Mouse (Mus musculus) spleen, adult 12 weeks (tissue): ENCODE data around the gene Ddx42.
"Not testable (repeated sequence)": the region's sequence is repeated elsewhere in the genome, so short reads cannot be mapped to it uniquely, and the experiment has no call there.

Source experiments
- DNase-seq: peaks from one replicate; pipeline ENCODE4 v3.0.0; 2022; ENCODE audit warnings: low spot score

The Ddx42 gene

DNA sequence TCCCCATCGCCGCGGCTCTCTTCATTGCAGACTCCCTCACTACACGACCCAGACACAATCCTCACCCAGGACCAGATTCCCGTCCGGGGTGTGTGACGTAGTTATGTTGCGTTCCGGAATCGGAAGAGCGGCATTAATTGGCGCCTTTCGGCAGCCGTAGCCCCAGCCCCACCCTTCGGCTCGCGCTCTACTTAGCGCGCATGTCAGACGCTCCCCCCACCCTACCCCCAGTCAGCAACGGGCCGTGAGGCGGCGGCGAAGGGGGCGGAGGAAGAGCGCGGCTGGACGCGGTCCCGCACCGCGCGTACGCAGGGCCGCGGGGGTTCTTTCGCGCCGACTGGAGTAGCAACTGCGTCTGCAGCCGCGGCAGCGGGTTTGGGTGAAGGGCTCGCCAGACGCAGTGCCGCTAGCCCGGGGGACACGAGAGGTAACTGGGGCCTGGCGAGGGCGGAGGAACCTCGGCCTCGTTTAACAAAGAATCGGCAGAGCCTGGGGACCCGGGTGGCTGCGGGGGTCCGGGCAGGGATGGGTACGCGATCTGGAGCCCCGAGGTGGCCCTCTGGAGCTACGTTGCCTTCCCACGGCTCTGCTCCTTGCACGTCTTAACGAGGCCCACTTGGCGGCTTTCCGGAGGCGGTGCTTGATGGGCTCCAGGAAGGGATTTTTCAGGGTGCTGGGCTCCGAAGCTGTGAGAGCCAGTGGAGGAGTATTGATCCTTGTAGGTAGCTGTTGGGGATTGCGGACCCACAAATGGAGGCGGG lies at the start of gene Ddx42:
Gene Ddx42, plus strand, starts transcription at position 197 of the 761 bp plus-strand sequence.
- DNase-seq: peak; percentile 84

DNA sequence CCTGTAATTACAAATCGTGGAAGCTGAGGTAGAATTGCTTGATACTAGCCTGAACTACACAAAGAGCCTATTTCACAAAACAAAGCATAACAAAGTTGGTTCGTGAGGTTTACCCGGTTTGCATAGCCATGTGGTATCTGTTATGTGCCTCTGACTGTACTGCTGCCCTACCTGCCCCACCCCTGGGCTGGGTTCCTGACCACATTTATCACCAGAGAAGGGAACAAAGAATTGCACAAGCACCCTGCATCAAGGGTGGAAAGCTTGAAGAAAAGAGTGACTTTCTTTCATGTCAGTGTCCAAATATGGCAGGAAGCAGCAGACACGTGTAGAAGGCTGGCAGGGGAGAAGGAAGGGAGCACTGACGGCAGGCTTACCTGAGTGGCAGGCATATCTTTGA lies 49.3 kb upstream of the Ddx42 start:
- peak; percentile 30 for DNase-seq

DNA sequence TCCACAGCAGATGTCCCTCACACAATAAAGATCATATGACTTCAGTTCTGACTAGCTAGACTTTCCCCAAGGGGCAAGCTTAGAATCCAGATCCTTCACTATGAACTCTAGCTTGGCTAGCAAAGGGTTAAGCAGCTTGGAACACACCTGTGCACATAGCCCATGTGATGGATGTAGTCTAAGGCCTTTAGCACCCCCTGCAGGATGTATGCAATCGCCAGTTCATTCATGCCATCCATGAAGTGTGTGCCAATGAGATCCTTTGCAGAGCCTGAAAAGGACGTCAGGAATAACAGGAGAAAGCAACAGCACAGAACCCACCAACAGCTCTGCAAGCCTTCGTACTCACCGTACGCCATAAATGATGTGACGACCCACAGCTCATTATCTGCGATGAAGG lies 45.9 kb upstream of the Ddx42 start:
- no peak for DNase-seq

DNA sequence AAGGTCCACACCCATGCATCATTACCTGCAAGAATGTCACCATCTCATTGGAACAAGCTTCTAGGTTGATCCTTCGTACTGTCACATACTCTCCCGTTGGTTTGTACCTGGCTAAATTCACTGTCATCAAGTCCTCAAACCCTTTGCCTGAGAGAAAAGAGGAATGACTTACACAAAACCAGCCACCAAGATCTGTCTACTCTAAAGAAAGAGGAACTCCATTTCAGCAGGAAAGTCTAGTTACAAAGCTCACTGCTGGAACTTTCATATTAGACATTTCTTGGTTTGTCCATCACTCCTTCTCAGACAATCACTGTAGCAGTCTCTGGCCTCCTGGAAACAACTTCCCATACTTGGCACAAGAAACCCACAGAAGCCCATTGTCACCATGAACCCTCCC lies 43.5 kb upstream of the Ddx42 start:
- no peak for DNase-seq

DNA sequence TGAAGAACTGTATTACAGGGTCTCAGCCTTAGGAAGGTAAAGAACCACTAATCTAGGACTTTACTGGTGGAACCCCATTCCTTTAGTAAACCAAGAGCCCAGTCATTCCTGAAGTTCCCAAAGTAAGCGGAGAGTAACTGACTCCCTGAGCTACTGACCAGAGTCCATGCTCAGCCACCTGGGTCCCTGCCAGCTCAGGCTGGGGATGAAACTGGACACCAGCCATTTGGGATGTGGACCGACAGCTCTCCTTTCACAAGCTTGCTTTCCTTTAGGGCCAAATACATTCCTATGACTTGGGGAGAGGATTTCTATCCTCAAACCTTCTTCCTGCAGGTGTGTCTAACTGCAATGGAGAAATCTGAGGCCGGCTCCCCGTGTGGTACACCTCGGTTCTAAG lies 42.4 kb upstream of the Ddx42 start:
- DNase-seq: no peak

DNA sequence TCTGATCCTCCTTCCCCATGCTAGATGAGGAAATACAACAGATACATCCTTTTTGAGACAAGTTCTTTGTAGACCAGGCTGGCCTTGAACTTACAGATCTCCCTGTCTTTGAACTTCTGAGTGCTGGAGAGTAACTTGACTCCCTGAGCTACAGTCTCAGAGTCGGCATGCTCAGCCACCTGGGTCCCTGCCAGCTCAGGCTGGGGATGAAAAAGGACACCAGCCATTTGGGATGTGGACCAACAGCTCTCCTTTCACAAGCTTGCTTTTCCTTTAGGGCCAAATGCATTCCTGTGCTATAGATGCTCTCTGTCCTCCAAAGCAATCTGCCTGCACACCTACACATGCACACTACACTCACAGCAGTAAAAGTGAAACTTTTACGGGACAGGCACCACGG lies 41.6 kb upstream of the Ddx42 start:
- DNase-seq: no peak

DNA sequence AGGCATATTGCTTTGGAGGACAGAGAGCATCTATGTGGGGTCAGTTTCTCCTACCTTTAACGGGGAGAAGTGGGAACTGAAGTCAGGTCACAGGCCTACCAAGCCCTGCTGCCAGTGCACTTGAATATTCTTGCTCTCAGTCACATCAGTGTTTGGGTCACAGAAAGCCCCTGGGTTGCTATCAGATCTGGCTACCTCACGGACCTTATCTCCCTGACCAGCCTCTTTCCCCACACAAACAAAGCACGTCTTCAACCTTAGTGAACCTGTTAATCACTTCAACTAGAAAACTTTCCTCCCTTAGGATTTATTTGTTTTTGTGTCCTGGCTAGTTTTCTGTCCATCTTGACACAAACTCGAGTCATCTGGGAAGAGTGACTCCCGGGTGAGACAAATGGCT lies 40.4 kb upstream of the Ddx42 start:
- no peak for DNase-seq

DNA sequence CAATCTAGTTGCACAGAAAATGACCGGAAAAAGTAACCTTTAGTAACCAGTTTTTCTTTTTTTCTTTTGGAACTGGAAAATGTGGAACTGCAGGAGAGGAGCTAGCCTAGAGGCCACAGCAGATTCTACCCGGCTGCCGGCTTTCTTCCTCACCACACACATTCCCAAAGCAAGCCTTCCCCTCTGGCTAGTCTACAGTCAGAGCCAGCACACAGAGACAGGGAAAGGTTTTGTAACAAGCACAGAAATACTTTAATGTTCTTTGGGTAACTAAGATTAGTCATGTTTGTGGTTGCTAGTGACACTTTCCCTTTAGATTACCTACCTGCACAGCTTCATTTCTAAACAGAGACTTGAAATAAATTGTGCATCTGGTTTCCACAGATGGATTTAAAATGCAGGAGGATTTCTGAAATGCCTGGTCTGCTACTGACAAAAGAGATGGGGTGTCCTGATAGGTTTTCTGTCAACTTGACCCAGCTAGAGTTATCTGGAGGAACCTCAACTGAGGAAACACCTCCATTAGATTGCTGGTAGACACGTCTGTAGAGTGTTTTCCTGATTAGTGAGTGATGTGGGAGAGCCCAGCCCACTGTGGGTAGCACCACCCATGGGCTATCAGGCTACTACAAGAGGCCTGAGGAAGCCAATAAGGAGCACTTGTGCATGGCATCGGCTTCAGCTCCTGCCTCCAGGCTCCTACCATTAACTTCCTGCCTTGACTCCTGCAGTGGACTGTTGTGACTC lies 38.5 kb upstream of the Ddx42 start:
- no peak for DNase-seq

DNA sequence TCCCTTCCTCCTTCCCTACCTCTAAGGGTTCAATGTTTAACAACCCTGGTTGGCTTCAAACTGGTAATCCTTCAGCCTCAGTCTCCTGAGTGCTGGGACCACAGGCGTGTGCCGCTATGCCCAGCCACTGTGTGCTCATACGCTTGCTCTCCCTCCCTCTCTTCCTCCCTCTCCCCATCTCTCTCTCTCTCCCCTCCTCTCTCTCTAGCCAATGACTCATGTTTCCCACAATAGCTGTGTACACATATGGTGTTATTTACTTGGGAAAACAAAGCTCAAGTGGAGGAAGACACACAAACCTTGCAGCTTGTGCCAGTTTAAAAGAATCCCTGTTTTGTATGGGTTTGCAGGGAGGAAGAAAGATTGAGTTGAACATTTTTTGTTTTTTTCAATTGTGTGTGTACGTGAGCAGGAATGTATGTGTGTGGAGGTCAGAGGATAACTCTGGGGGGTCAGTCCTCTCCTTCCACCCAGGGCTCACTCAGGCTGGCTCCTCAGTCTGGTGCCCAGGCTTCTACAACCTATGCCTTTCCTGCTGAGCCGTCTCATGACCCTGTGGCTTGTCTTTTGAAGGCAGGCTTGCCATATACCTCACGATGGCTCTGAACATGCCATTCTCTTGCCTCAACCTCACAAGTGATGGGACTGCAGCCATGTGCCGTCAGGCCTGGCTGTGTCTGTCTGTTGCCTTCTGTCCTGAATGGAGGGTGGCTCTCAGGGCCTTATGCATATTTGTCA lies 36.8 kb upstream of the Ddx42 start:
- no peak for DNase-seq

DNA sequence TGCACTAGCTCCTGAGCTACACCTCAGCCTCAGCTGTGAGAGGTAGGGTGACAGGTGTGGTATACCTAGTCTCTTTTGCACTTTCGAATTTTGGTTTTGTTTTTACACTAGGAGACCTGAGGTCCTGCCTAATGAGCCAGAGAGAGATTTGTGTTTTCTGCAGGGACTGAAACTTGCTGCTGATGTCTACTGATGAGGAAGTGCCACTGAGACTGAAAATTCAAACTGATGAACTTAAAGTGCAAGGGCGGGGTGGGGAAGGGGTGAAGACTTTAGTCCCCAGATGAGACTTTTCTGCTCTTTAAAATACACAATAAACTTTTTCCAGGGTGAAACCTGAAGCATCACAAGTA lies 36.3 kb upstream of the Ddx42 start:
- no peak for DNase-seq

DNA sequence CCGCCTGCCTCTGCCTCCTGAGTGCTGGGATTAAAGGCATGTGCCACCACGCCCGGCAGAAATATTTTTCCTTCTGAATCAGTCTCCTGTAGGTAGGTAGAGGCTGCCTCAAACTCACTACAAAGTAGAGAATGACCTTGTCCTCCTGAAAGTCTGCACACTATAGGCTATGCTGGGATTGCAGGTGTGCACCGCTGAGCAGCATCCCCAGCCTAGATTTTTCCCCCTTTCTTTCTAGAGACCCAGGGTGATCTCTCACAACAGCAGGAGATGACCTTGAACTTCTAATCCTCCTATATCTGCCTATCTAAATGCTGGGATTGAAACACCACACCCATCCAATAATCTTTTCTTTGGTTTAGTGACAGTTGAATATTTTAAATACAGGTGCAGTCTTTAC lies 29.4 kb upstream of the Ddx42 start:
- DNase-seq: no peak

DNA sequence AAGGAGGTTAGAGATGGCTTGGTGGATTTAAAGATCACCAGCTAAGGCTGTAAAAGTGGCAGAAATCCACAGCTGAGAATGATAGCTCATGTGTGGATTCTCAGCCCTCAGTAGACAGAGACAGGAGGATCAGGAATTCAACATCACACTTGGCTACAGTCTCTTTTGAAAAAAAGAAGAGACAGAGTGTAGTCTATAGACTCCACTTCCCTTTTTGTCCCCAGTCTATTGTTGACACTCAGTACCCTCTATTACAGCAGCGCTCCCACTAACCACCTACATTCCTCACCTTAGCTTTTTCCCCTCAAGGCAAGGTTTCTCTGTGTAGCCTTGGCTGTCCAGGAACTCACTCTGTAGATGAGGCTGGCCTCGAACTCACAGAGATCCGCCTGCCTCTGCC lies 25.0 kb upstream of the Ddx42 start:
- DNase-seq: no peak

DNA sequence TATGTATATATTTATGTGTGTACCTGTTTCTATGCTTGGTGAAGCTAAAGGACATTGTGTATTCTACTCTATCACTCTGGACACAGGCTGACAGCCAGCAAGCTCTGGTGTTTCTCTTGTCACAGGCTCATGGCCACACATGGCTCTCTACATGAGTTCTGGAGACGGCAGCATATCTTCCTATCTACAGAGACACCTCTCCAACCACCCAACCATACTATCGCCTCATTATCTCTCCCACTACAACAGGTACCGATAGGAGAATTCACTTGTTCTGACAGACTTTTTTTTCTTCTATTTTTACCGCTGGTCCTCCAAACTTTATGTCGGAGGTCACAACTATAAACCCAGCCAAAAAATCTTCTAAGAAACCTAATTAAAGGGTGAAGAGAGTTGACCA lies 24.5 kb upstream of the Ddx42 start:
- DNase-seq: no peak

DNA sequence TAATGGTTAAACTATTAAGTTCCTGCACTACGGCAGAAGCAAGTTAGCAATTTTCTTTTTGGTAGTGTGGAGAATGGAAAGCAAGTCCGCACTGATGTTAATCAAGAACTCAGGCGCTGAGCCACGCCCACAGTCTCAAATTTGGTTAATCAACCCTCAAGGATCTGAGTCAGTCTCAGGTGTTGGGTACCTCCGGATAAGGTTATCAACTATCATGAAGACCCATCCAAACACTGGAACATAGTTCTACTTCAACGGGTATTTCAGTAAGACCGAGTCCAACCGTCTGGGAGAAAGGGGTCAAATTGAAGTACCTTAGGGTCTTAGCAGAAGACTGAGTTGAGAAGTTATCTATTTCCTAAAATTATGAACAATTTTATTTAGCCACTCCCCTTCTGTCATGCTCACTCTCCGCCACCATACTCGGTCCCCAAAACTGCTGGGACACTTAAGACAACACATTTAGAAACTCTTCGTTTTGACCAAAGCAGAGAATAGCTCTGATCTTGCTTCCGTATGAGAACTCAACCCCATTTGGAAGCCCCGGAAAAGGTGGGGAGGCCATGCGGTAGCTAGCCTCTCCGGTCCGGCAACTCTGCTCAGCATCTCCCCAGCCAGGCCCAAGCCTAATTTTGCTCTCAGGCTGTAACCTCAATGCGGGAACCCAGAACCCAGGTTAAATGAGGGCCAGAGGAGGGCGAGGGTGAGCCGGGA lies 23.9 kb upstream of the Ddx42 start:
- no peak for DNase-seq

DNA sequence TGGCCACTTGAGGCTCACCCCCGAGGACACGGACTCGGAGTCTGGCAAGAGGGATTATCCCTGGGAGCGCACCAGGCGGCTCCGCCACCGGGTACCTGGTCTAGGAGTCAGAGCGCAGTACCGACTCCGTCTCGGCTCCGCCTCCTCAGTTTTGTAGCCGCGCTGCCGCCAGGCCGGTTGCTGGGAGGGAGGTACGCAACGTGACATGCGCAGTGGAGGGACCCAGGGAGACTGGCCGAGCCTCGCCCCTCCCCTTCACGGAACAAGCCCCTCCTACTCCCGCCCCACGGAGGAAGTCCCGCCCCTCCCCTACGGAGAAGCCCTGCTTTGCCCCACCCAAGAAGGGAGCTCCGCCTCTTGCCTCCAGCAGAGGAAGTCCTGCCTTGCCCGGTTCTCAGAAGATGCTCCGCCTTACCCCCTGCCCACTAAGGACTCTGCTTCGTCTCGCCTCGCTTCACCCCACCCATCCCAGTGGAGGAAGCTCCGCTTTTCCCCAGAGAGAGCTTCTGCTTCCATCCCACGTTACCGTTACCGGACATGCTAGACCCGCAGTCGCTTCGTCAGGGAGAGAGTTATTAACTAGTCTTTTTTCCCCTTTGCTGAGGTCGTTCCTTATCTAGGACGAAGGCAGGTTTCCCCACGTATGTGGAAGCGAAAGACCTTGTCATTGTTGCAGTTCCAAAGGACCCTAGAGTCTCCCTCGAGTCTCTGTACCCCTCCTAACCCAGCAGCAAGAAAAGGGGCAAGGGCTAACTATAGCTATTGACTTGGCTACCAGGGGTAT lies 23.2 kb upstream of the Ddx42 start:
- DNase-seq: peak; percentile 95

DNA sequence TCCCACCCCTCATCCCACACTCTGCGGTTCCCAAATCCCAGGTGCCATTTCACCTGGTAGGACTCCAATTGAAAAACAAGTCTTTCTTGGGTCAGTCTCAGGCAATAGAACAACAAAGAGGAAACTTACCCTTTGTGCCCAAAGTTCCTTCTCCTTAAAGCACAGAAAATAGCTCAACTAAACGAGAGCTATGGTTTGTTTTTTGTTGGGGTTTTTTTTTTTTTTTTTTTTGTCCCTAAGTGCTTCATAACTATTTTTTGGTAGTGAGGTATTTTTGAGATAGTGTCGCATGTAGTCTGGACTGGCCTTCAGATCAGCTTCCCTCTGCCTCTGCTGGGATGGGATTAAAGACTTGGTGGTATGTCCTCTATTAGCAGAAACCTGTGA lies 22.6 kb upstream of the Ddx42 start:
- no peak for DNase-seq

DNA sequence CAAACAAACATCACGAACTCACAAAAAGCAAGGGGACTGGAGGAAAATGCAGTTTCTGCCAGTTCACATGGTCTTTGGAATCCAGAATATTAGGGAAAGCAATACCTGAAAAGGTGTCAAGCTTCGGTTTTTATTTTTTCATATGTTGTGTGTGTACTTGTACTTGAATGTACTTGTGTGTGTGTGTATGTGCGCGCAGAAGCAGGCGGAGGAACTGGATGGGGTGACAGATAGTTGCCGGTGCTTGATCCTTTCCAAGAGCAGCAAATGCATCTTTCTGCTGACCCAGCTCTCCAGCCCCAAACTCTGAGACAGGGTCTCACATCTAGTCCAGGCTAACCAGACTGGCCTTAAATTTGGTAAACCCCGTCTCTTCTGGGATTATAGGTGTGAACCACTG lies 21.8 kb upstream of the Ddx42 start:
- DNase-seq: no peak

DNA sequence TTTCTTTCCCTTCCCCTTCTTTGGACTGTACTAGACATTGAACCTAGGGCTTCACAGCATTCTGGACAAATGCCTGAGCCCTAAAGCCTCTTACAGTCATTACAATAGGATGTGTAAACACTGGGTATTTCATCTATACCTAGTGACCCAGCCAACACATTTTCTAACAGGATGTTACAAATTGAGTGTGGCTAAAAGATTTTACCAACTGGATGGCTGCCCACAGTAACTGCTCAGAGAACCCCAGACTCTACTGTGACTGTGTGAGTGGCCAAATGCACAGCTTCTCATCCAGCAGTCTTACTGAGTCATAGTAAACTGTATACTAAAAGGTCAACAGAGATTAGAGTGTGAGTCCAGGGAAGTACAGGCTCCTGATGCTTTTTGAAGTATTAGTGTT lies 21.4 kb upstream of the Ddx42 start:
- no peak for DNase-seq

DNA sequence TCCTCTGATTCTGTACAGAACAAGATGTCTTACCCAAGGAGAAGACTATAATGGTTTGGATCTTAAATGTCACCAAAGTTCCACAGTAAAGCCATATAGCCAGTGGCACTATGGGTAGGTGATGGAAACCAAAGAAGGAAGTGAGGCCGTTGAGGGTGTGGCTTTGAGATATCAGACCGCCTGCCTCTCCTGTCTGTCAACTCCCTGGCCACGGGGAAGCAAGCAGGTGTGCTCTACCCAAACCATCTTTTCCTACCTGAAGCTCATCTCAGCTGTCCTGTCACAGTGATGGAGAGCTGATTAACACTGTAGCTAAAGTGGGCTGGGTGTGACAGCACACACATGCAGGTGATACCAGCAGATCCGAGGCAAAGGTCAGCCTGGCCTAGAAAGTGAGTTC lies 18.4 kb upstream of the Ddx42 start:
- no peak for DNase-seq

DNA sequence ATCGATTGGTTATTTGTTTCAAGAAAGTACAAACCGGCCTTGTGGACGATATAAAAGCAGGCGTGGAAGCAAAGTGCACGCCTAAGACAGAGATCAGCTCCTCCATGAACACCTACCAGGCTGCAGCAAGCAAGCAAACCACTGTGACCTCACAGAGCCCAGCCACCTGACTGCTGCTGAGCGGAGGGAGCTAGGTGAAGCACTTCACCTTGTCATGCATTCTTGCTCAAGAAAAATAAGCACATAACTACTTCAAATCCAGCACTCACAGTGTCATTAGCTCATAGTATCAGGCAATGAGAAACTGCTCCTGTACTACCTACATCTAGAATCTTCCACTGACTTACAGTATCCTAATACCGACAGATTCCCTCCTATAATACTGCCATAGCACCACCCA lies 16.7 kb upstream of the Ddx42 start:
- not testable (repeated sequence) for DNase-seq

DNA sequence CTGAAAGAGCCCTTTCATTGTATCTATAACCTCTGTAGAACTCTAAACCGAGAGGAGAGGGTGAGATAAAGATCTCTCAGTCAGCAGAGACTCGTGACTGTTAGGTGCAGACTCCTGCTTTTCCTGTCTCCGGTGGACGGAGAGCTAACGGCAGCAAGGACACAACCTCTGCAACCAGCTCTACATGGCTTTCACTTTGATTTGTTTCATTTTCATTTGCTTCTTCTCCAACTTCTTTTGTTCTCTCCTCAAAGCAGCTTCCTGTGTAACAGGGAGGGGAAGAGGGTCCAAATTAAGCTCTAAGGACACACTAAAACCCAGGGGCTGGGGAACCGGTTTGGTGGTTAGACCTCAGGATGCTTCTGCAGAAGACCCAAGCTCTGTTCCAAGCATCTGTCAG lies 16.0 kb upstream of the Ddx42 start:
- no peak for DNase-seq
